24 mouse cellular contexts compared by ENCODE assay signal in genomic region chr5:117460261-117460660, GRCm38 (mm10). TPM values are rescaled to one million over a fixed set of nuclear protein-coding genes. Genes with fewer than 3 reads are reported as not detected.
"Had no signal": no experiment of that assay in that cellular context is flagged by ENCODE, and none has a peak within 500 bp of the region (broad histone marks: within the 10 kb centered on the region; RNA-seq: fewer than 3 reads in every experiment).

No protein-coding gene starts in this region.

- H3K27me3 ChIP-seq: heart, embryonic 13.5 days; heart, embryonic 15.5 days; hindbrain, embryonic 13.5 days; intestine, embryonic 15.5 days; limb, embryonic 12.5 days had no signal

- ATAC-seq: hindbrain, embryonic 16.5 days; inflammation-experienced regulatory T-cells, adult 6 months; intestine, embryonic 15.5 days; intestine, postnatal 0 days had no signal

- H3K4me3 ChIP-seq: heart, adult 2 months; heart, embryonic 13.5 days; heart, embryonic 15.5 days; hindbrain, embryonic 13.5 days; intestine, embryonic 15.5 days; layer of hippocampus, adult 2 months; left cerebral cortex, adult 2 months; limb, embryonic 10.5 days; limb, embryonic 12.5 days had no signal

- H3K36me3 ChIP-seq: heart, embryonic 13.5 days; heart, embryonic 15.5 days; hindbrain, embryonic 13.5 days; intestine, embryonic 15.5 days; limb, embryonic 10.5 days; limb, embryonic 12.5 days had no signal

- H3K4me1 ChIP-seq: intestine, embryonic 15.5 days; limb, embryonic 12.5 days had no signal

- DNase-seq: gastrocnemius, postnatal 14 days; gastrocnemius, postnatal 36 days; heart, adult 11 months; heart, adult 2 months; heart, postnatal 14 days; heart, postnatal 36 days; kidney, adult 18-20 months; kidney, adult 8-10 months; kidney, postnatal 10 days; kidney, postnatal 25 days; kidney, postnatal 4 days; liver had no signal

- H3K27ac ChIP-seq: heart, adult 2 months; heart, embryonic 13.5 days; heart, embryonic 15.5 days; hindbrain, embryonic 13.5 days; intestine, embryonic 15.5 days; layer of hippocampus, adult 2 months; left cerebral cortex, adult 2 months; limb, embryonic 10.5 days; limb, embryonic 12.5 days had no signal

- H3K9ac ChIP-seq: heart, embryonic 13.5 days; heart, embryonic 15.5 days; hindbrain, embryonic 13.5 days; intestine, embryonic 15.5 days; limb, embryonic 12.5 days had no signal

- H3K9me3 ChIP-seq: heart, embryonic 15.5 days; hindbrain, embryonic 13.5 days; intestine, embryonic 15.5 days; limb, embryonic 10.5 days had no signal

RNA-seq across cellular contexts. Expression of gene Ksr2, which starts 46.5 kb away (rescaled TPM):
- polyA plus RNA-seq: heart, postnatal 0 days; limb, embryonic 10.5 days had no signal
